Mouse (Mus musculus): Measurements from ENCODE around the gene 2900011O08Rik.

DNA sequence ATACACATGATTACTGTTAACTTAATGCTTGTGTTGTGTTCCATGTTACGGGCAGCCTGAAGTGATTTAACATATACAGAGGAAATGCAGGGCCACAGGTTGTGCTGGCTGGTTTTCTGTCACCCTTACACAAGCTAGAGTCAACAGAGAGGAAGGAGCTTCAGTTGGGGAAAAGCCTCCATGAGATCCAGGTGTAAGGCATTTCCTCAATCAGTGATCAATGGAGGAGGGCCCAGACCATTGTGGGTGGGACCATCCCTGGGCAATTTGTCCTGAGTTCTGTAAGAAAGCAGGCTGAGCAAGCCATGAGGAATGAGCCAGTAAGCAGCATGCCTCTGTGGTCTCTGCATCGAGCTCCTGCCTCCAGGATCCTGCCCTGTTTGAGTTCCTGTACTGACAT, 105.4 kb downstream of the 2900011O08Rik start:
- TF ChIP-seq POLR2A (IDR thresholded peaks at IDR 0.05; ENCODE audit: low read depth, low read length): no peak
- TF ChIP-seq CTCF (IDR thresholded peaks at IDR 0.05; ENCODE audit: extremely low read depth, insufficient read depth, insufficient read length, insufficient replicate concordance): no peak

All from spleen, adult 2 months (tissue).